Mouse (Mus musculus) lung, adult 2 months (tissue): ENCODE results near the gene Ralgapb. TPM values are rescaled to one million over a fixed set of nuclear protein-coding genes. Genes with fewer than 3 reads are reported as not detected.
A peak's percentile ranks its signal among the peaks of the same experiment; 100 is the strongest.

Source experiments
- DNase-seq: peaks from one replicate; pipeline ENCODE4 v3.0.0; 2022
- H3K4me1 ChIP-seq: fragments of 200-500 bp; 2 replicates; pipeline ENCODE4 v1.6.1; 2011; ENCODE audit warnings: low read length; ENCODE audit not compliant: control insufficient read depth, insufficient read depth
- H3K4me3 ChIP-seq: fragments of 200-500 bp; replicated peaks from 2 replicates; pipeline ENCODE3; 2011; ENCODE audit warnings: low read depth, mild to moderate bottlenecking, control low read depth, low read length; ENCODE audit errors: extremely low read depth
- CTCF ChIP-seq: fragments of 200-500 bp; IDR thresholded peaks from 2 replicates; pipeline ENCODE4 v1.5.1; 2011; ENCODE audit warnings: mild to moderate bottlenecking, low read length, control low read depth; ENCODE audit not compliant: insufficient read depth
- POLR2A ChIP-seq: fragments of 200-500 bp; IDR thresholded peaks from 2 replicates; pipeline ENCODE4 v1.6.1; 2011; ENCODE audit warnings: low read depth, mild to moderate bottlenecking, control low read depth, low read length, borderline replicate concordance; ENCODE audit errors: extremely low read depth
- WGBS: fragments of 180-500 bp; shearing (Covaris S2); methylation state at CpG from one replicate; pipeline ENCODE4 v1.1.7; 2018; 5-methylcytosine and 5-hydroxymethylcytosine counted together
- polyA plus RNA-seq: library from polyadenylated mRNA; depleted of rRNA; stranded (reverse); fragments of >200 nt; gene quantifications from 2 replicates; pipeline ENCODE4 v1.2.3, GENCODE M21; 2012

Gene Ralgapb
- polyA plus RNA-seq, 1 experiment: 27.5 TPM

DNA sequence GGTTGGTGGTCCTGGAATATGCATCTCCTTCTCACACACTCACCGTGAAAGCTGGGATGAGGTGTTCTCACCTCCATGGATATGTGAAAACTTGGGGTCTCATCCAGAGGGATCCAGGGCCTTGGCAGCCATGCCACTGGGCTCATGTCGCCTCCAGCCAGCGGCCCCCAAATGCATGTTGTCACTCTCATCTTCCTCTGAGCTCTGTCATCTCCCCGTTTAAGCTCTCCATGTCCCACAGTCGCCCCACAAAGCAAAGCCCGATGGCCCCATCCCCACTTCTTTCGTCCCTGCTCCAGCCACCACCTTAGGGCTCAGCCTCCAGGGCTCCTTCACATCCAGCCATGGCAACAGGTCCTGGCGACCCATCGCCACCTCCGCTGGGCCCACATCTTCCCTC is 97.4 kb downstream of the Ralgapb start:
- DNase-seq: no peak
- WGBS: 92% methylated on average over 10 of the region's 10 CpGs
- Histone ChIP-seq H3K4me3 (no peak overlapping the region), H3K4me1 (no peaks in the 10 kb centered on the region; the same call in 1 of the 2 replicates)
- TF ChIP-seq POLR2A: no peak
- no peak for TF ChIP-seq CTCF

- WGBS: 38% methylated on average over 6 of the region's 6 CpGs
- Histone ChIP-seq H3K4me1 (peaks cover 3% of the 10 kb centered on the region), H3K4me3 (no peak overlapping the region)
- TF ChIP-seq POLR2A: no peak
- TF ChIP-seq CTCF: no peak
- DNase-seq: peak; percentile 66
These were observed 101.0 kb downstream of the Ralgapb start for GRCm38 (mm10) chr2:158510665-158511064.

- Histone ChIP-seq H3K4me3 (no peak within 1 kb of the TSS), H3K4me1 (peaks cover 7% of the 10 kb centered on the region)
- 69% methylated on average over 10 of the region's 10 CpGs for WGBS
- no peak for TF ChIP-seq POLR2A
- no peak for TF ChIP-seq CTCF
- no peak for DNase-seq
These were observed 102.9 kb downstream of the Ralgapb start, which contains the start of gene Arhgap40 for GRCm38 (mm10) chr2:158512528-158512927. Gene Arhgap40, plus strand, starts transcription at chr2:158512796.

DNA sequence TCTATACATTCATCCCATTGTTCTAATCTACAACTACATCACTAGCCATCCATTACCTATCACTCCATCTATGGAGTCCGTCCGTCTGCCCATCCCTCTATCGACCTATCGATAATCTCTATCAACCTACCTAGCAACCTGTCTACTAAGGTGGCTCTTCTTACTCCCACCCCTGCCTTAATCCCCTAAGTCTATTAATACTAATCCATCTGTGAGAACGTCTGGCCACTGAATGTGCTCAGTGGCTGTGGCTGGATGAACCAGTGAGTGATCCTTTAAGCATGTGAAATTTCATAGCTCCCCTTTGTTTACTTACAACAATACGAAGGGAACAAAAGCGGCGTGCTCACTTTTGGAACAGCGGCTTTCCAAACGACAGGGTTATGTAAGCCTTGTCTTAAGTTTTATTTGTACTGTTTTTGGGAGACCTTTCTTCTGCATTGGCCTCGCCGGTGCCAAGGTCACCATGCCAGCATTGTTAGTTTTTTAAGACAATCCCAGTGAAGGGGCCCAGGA is 104.2 kb downstream of the Ralgapb start:
- no peak for TF ChIP-seq CTCF
- TF ChIP-seq POLR2A: no peak
- WGBS: 66% methylated on average over 12 of the region's 12 CpGs
- DNase-seq: no peak
- H3K4me1 ChIP-seq: peaks cover 7% of the 10 kb centered on the region
- H3K4me3 ChIP-seq: no peak overlapping the region

- no peak for TF ChIP-seq POLR2A
- TF ChIP-seq CTCF: no peak
- no peak for DNase-seq
- Histone ChIP-seq H3K4me1 (peaks cover 7% of the 10 kb centered on the region), H3K4me3 (no peak overlapping the region)
- 53% methylated on average over 6 of the region's 6 CpGs for WGBS
These were observed 108.9 kb downstream of the Ralgapb start for GRCm38 (mm10) chr2:158518583-158518982.

GRCm38 (mm10) chr2:158519071-158519470 is 109.4 kb downstream of the Ralgapb start:
- no peak overlapping the region for H3K4me3 ChIP-seq
- peaks cover 7% of the 10 kb centered on the region for H3K4me1 ChIP-seq
- no peak for TF ChIP-seq CTCF
- WGBS: 51% methylated on average over 11 of the region's 11 CpGs
- DNase-seq: peak; percentile 58

DNA sequence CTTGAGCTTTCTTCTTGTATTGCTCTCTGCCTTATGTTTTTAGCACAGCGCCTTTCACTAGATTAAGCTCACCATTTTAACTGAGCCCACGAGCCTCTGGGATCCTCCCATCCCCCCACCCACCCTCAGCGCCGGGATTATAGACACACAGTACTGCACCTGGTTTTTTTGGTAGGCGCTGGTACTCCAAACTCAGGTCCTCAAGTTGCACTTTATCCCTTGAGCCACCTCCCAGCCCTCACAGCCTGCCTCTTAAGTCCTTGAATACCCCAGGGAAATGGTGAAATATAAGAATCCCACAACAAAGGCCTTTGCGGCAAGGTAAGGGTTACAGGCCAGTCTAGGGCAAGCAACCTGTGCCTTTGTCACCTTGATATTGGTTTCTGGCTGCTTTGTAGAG is 110.2 kb downstream of the Ralgapb start:
- Histone ChIP-seq H3K4me3 (no peak overlapping the region), H3K4me1 (peaks cover 7% of the 10 kb centered on the region)
- no peak for TF ChIP-seq CTCF
- TF ChIP-seq POLR2A: no peak
- DNase-seq: no peak
- 72% methylated on average over 6 of the region's 6 CpGs for WGBS

GRCm38 (mm10) chr2:158523060-158523459 is 113.4 kb downstream of the Ralgapb start:
- WGBS: 57% methylated on average over 8 of the region's 8 CpGs
- H3K4me1 ChIP-seq: no peaks in the 10 kb centered on the region
- H3K4me3 ChIP-seq: no peak overlapping the region
- peak; percentile 79 for DNase-seq
- TF ChIP-seq CTCF (no peak), POLR2A (no peak)

- no peaks in the 10 kb centered on the region for H3K4me1 ChIP-seq
- TF ChIP-seq POLR2A (no peak), CTCF (no peak)
- no peak overlapping the region for H3K4me3 ChIP-seq
- peak; percentile 30 for DNase-seq
- 69% methylated on average over 16 of the region's 16 CpGs for WGBS
These were observed 114.6 kb downstream of the Ralgapb start for GRCm38 (mm10) chr2:158524129-158524860.

- 4% methylated on average over 4 of the region's 4 CpGs for WGBS
- Histone ChIP-seq H3K4me1 (no peaks in the 10 kb centered on the region), H3K4me3 (no peak overlapping the region)
- no peak for DNase-seq
- TF ChIP-seq POLR2A: no peak
- peak; percentile 92 for TF ChIP-seq CTCF
These were observed 124.4 kb downstream of the Ralgapb start for GRCm38 (mm10) chr2:158534090-158534489.
